Mouse (Mus musculus) lung, embryonic 14.5 days (tissue): Measurements from ENCODE around the gene Gm20388. TPM values are rescaled to one million over a fixed set of nuclear protein-coding genes. Genes with fewer than 3 reads are reported as not detected.

ENCODE experiments used
- ATAC-seq: fragments of 200-750 bp; cut with Nextera tagmentation; 2 replicates; pipeline ENCODE4 v1.8.0; 2017; ENCODE audit warnings: mild to moderate bottlenecking, moderate TSS enrichment, moderate library complexity; ENCODE audit not compliant: insufficient read depth
- DNase-seq: peaks from one replicate; pipeline ENCODE4 v3.0.0-alpha.2; 2015
- H3K27ac ChIP-seq: fragments of 300-500 bp; sonication (generic); 2 replicates; pipeline ENCODE4 v1.5.1; 2014; ENCODE audit warnings: low read depth, mild to moderate bottlenecking, moderate library complexity
- H3K27me3 ChIP-seq: fragments of 300-500 bp; sonication (generic); 2 replicates; pipeline ENCODE4 v1.6.1; 2014; ENCODE audit warnings: low read length, control low read depth; ENCODE audit not compliant: insufficient read depth
- H3K36me3 ChIP-seq: fragments of 300-500 bp; sonication (generic); 2 replicates; pipeline ENCODE4 v1.6.1; 2014; ENCODE audit warnings: control low read depth; ENCODE audit not compliant: insufficient read depth
- H3K4me1 ChIP-seq: fragments of 300-500 bp; sonication (generic); 2 replicates; pipeline ENCODE4 v1.6.1; 2014; ENCODE audit warnings: antibody characterized with exemption, control low read depth; ENCODE audit not compliant: insufficient read depth
- H3K4me2 ChIP-seq: fragments of 300-500 bp; sonication (generic); 2 replicates; pipeline ENCODE4 v1.6.1; 2014; ENCODE audit warnings: mild to moderate bottlenecking
- H3K4me3 ChIP-seq: fragments of 300-500 bp; sonication (generic); 2 replicates; pipeline ENCODE4 v1.5.1; 2014; ENCODE audit warnings: low read depth, low read length
- H3K9ac ChIP-seq: fragments of 300-500 bp; sonication (generic); 2 replicates; pipeline ENCODE4 v1.6.1; 2014
- H3K9me3 ChIP-seq: fragments of 300-500 bp; sonication (generic); 2 replicates; pipeline ENCODE4 v1.6.1; 2016; ENCODE audit warnings: low read depth, low read length, control low read depth
- CTCF ChIP-seq: IDR thresholded peaks from 2 replicates; pipeline ENCODE4 v1.5.1; 2016; ENCODE audit warnings: antibody characterized with exemption, low read depth
- WGBS: fragments of 180-500 bp; shearing (Covaris S2); extraction: QIAGEN DNeasy Blood & Tissue Kit; methylation state at CpG from one replicate; pipeline ENCODE4 v1.1.7; 2014; 5-methylcytosine and 5-hydroxymethylcytosine counted together
- polyA plus RNA-seq: library from polyadenylated mRNA; unstranded; fragments of >200 nt; fragmentation: Nextera tagmentation; extraction: Ambion mirVana; gene quantifications from 2 replicates; pipeline ENCODE4 v1.2.1, GENCODE M21; 2014

Gm20388 gene
- polyA plus RNA-seq, 1 experiment from 2014 or later = not detected

DNA sequence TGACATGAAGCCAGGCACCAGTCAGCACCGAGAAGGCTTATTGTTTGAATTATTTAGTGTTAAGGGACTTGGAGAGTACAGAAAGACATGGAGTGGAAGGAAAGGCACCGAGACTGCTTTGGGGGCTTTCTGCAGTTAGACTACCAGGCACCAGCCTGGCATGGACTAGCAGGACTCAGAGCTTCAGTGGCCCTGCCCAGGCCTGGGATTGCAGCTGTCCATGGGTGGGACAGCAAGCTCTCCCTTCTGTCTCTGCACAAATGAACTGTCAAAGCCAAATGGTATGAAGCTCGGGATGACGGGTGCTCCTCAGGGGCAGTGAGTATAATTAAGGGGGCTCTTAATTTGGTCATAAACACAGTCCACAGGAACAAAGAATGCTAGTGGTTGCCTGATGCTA lies 3153.4 kb downstream of the Gm20388 start:
- peaks cover 18% of the 10 kb centered on the region for H3K36me3 ChIP-seq
- peak overlapping the region; percentile 93; the same call in 1 of the 2 replicates for H3K9ac ChIP-seq
- H3K27me3 ChIP-seq = no peaks in the 10 kb centered on the region
- peak overlapping the region; percentile 95; the same call in 1 of the 2 replicates for H3K4me2 ChIP-seq
- ATAC-seq (no peak), DNase-seq (no peak)
- WGBS = 71% methylated on average over 4 of the region's 4 CpGs
- peak overlapping the region; percentile 94; the same call in 1 of the 2 replicates for H3K4me3 ChIP-seq
- no peaks in the 10 kb centered on the region for H3K9me3 ChIP-seq
- no peak overlapping the region for H3K27ac ChIP-seq
- H3K4me1 ChIP-seq = peaks cover 11% of the 10 kb centered on the region
- TF ChIP-seq CTCF = no peak

DNA sequence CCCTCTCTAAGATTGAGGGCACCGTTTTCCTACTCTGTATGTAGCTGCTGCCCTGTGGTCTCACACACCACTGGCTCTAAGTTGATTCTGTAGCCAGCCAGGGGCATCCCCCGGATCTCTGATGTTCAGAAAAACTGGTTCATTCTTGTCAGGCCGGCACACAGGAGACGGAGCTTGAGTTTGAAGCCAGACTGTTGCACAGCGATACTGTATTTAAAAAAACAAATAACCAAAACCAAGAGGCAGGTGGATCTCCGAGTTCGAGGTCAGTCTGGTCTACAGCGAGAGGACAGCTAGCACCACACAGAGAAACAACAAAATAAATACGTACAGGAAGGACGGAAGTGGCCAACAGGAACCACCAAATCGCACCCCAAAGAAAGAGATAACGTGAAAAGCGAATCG lies 3154.2 kb downstream of the Gm20388 start:
- peak; percentile 50 for DNase-seq
- WGBS = under 1% methylated on average over 14 of the region's 14 CpGs
- Histone ChIP-seq H3K27me3 (no peaks in the 10 kb centered on the region), H3K9me3 (no peaks in the 10 kb centered on the region), H3K4me2 (peak overlapping the region; percentile 95), H3K27ac (peak overlapping the region; percentile 92), H3K4me3 (peak overlapping the region; percentile 94), H3K4me1 (peaks cover 11% of the 10 kb centered on the region), H3K36me3 (peaks cover 18% of the 10 kb centered on the region), H3K9ac (peak overlapping the region; percentile 93)
- ATAC-seq = peak; percentile 2
- no peak for TF ChIP-seq CTCF

DNA sequence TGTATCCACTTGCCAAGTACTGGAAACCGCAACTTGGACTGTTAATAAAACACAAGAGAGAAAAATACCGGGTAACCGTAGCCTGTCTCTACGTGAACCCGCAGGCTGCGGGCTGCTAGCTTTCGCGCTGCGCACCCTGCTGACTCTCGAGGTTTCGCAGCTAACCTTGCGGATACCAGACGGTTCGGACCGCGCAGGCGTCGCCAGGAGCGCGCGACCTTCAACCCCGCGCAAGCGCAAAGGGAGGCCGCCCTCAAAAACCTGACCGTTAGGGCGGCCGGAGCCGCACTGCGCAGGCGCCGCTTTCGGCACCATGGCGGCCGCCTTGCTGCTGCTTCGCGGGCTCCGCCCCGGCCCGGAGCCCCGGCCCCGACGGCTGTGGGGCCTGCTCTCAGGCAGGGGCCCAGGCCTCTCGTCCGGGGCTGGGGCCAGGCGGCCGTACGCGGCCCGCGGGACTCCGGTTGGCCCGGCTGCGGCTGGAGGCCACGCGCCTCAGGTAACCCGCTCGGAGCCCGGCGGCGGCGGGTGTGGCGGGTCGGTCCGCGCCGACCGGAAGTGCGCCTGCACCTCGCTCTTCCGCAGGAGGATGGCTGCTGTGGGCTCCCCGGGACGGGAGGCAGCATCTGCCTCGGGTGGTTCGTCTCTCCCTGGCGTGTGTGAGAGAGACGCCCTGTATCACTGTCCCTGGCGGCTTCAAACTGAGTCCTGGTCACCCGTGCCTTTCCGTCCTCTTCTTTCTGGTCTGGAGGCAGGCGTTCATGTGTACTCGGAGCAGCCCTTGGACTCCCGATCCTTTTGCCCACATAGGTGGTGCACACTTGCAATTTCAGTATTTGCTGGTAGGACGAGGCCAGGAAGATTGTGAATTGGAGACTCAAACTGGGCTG lies 3154.8 kb downstream of the Gm20388 start:
- ATAC-seq (peak; percentile 97), DNase-seq (peak; percentile 99)
- Histone ChIP-seq H3K4me3 (peak overlapping the region; percentile 94), H3K9me3 (no peaks in the 10 kb centered on the region), H3K27me3 (no peaks in the 10 kb centered on the region), H3K36me3 (peaks cover 23% of the 10 kb centered on the region), H3K4me1 (peaks cover 11% of the 10 kb centered on the region), H3K27ac (peak overlapping the region; percentile 92), H3K4me2 (peak overlapping the region; percentile 95), H3K9ac (peak overlapping the region; percentile 93)
- TF ChIP-seq CTCF = peak; percentile 59
- WGBS = under 1% methylated on average over 84 of the region's 84 CpGs

DNA sequence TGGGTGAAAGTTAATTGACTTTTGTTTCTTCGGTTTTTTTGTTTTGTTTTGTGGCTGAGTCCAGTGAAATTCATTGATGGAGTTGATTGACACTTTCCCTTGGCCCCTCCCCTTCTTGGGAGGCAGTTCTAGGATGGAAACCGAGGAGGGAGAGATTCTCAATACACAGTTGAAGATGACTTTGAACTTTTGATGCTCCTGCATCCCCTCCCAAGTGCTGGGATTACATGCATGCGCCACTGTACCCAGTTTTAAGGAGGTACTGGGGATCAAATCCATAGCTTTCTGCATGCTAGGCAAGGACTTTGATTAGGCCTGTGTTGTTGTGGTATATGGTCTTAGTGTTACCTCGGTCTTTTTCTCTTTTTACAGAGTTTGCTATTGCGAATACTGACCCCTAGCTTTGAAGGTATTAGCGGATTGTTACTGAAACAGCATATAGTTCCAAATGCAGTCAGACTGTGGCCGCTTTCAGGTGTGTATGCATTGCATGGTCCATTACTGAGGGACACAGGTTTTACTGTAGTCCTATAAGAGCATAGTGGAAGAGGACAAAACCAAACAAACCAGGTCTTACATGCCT lies 3155.6 kb downstream of the Gm20388 start:
- Histone ChIP-seq H3K9ac (peak overlapping the region; percentile 93), H3K4me2 (peak overlapping the region; percentile 95), H3K9me3 (no peaks in the 10 kb centered on the region), H3K27me3 (no peaks in the 10 kb centered on the region), H3K4me1 (peaks cover 11% of the 10 kb centered on the region), H3K36me3 (peaks cover 28% of the 10 kb centered on the region), H3K4me3 (peak overlapping the region; percentile 94), H3K27ac (peak overlapping the region; percentile 92)
- DNase-seq (peak; percentile 40), ATAC-seq (no peak)
- WGBS = 27% methylated on average over 7 of the region's 7 CpGs
- peak; percentile 46 for TF ChIP-seq CTCF

DNA sequence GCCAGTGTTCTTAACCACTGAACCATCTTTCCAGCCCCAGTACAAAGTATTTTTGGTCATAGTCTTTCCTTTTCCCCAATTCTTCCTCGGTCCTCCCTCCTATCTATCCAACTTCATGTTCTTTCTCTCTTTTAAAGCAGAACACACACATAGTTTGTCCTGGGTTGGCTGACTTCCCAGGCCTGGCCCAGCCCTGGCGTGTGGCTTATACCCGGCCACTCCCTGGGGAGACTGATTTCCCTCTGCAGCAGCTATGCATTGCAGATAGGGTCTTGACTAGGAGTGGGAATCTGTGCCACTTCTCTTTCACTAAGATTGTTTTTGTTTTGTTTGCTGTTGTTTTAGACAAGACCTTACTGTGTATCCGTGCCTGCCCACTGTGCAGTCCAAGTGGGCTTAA lies 3160.5 kb downstream of the Gm20388 start:
- Histone ChIP-seq H3K27ac (no peak overlapping the region), H3K4me2 (no peak overlapping the region), H3K27me3 (no peaks in the 10 kb centered on the region), H3K36me3 (peaks cover 66% of the 10 kb centered on the region), H3K9me3 (no peaks in the 10 kb centered on the region), H3K4me3 (no peak overlapping the region), H3K9ac (no peak overlapping the region), H3K4me1 (peaks cover 7% of the 10 kb centered on the region; the same call in 1 of the 2 replicates)
- TF ChIP-seq CTCF = no peak
- ATAC-seq (no peak), DNase-seq (peak; percentile 44)
- WGBS = 73% methylated on average over 4 of the region's 4 CpGs

DNA sequence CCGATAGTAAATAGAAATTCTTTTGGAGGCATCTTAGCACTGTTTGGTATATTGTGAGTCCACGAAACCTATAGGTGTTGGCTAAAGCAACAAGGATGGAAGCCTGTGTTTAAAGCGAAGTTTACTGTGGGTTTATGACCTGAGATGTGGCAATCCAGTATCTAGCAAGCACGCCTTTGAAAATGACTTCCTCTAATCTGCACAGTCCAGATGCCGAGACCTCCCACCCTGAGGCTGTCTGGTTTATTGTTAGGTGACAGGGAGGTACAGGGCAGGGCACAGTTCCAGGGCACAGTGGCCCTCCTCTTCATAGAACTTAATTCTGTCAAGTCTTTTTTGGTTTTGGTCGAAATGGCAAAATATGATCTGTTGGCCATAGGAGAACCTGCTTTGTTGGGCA lies 3166.6 kb downstream of the Gm20388 start:
- Histone ChIP-seq H3K27me3 (no peaks in the 10 kb centered on the region), H3K36me3 (peaks cover 83% of the 10 kb centered on the region), H3K9ac (no peak overlapping the region), H3K27ac (no peak overlapping the region), H3K4me2 (no peak overlapping the region), H3K4me3 (no peak overlapping the region), H3K4me1 (no peaks in the 10 kb centered on the region), H3K9me3 (no peaks in the 10 kb centered on the region)
- no peak for DNase-seq
- 86% methylated on average over 6 of the region's 6 CpGs for WGBS
- TF ChIP-seq CTCF = no peak
- no peak for ATAC-seq

DNA sequence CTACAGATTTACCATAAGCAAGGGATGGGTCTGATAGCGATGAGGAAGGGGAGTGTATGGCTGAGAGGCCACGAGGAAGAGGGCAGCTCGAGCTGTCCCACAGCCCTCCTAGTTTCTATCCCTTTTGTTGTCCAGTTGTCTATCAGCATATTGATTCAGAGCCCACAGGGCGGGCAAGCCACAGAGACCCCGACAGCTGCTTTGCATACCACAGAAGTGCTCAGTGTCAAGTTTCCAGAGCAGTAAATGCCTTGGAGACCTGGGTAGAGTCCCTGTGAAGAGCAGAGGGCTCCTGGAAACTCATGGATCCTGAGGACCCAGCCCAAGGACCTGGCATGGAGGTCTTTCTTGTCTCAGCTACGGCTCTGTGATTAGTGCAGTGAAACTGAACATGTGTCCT lies 3172.4 kb downstream of the Gm20388 start:
- no peak overlapping the region for H3K4me3 ChIP-seq
- H3K27ac ChIP-seq = no peak overlapping the region
- H3K9me3 ChIP-seq = no peaks in the 10 kb centered on the region
- ATAC-seq (no peak), DNase-seq (no peak)
- WGBS = 83% methylated on average over 6 of the region's 6 CpGs
- H3K4me1 ChIP-seq = no peaks in the 10 kb centered on the region
- no peak for TF ChIP-seq CTCF
- H3K4me2 ChIP-seq = no peak overlapping the region
- no peak overlapping the region for H3K9ac ChIP-seq
- H3K27me3 ChIP-seq = no peaks in the 10 kb centered on the region
- peaks cover 91% of the 10 kb centered on the region for H3K36me3 ChIP-seq
